Mouse (Mus musculus): ENCODE data around the gene Emx1.

The Emx1 gene

GRCm38 (mm10) chr6:85189361-85189760 lies 2.1 kb downstream of the Emx1 start:
- DNase-seq (ENCODE audit: low spot score in 2 of 2) = no peak

- DNase-seq (ENCODE audit: low spot score in 2 of 2) = no peak
These were observed 2.8 kb downstream of the Emx1 start for GRCm38 (mm10) chr6:85189911-85190591.

- no peak for DNase-seq (ENCODE audit: low spot score in 2 of 2)
These were observed 3.4 kb downstream of the Emx1 start for GRCm38 (mm10) chr6:85190671-85191070.

GRCm38 (mm10) chr6:85191751-85192440 lies 4.7 kb downstream of the Emx1 start:
- DNase-seq (ENCODE audit: low spot score in 2 of 2) = no peak

GRCm38 (mm10) chr6:85193381-85194318 lies 6.4 kb downstream of the Emx1 start:
- no peak for DNase-seq (ENCODE audit: low spot score in 2 of 2)

GRCm38 (mm10) chr6:85197951-85198350 lies 10.7 kb downstream of the Emx1 start:
- DNase-seq (ENCODE audit: low spot score in 2 of 2) = no peak

- DNase-seq (ENCODE audit: low spot score in 2 of 2) = no peak
These were observed 19.1 kb downstream of the Emx1 start for GRCm38 (mm10) chr6:85206182-85206938.

GRCm38 (mm10) chr6:85206939-85207285 lies 19.7 kb downstream of the Emx1 start:
- no peak for DNase-seq (ENCODE audit: low spot score in 2 of 2)

GRCm38 (mm10) chr6:85207345-85207744 lies 20.1 kb downstream of the Emx1 start:
- no peak for DNase-seq (ENCODE audit: low spot score in 2 of 2)

- no peak for DNase-seq (ENCODE audit: low spot score in 2 of 2)
These were observed 22.2 kb downstream of the Emx1 start for GRCm38 (mm10) chr6:85209226-85209967.

GRCm38 (mm10) chr6:85210686-85211085 lies 23.4 kb downstream of the Emx1 start:
- DNase-seq (ENCODE audit: low spot score in 2 of 2) = no peak

- DNase-seq (ENCODE audit: low spot score in 2 of 2) = no peak
These were observed 31.0 kb downstream of the Emx1 start for GRCm38 (mm10) chr6:85218251-85218650.

GRCm38 (mm10) chr6:85218684-85219445 lies 31.6 kb downstream of the Emx1 start:
- DNase-seq (ENCODE audit: low spot score in 2 of 2) = no peak

- DNase-seq (ENCODE audit: low spot score in 2 of 2) = no peak
These were observed 32.5 kb downstream of the Emx1 start for GRCm38 (mm10) chr6:85219706-85220105.

- no peak for DNase-seq (ENCODE audit: low spot score in 2 of 2)
These were observed 33.7 kb downstream of the Emx1 start for GRCm38 (mm10) chr6:85220917-85221316.

GRCm38 (mm10) chr6:85222551-85222950 lies 35.3 kb downstream of the Emx1 start:
- no peak for DNase-seq (ENCODE audit: low spot score in 2 of 2)

GRCm38 (mm10) chr6:85223498-85224150 lies 36.4 kb downstream of the Emx1 start:
- DNase-seq (ENCODE audit: low spot score in 2 of 2) = no peak

GRCm38 (mm10) chr6:85224442-85224891 lies 37.2 kb downstream of the Emx1 start:
- no peak for DNase-seq (ENCODE audit: low spot score in 2 of 2)

- DNase-seq (ENCODE audit: low spot score in 2 of 2) = no peak
These were observed 39.3 kb downstream of the Emx1 start for GRCm38 (mm10) chr6:85226570-85226969.

GRCm38 (mm10) chr6:85227520-85227919 lies 40.3 kb downstream of the Emx1 start:
- DNase-seq (ENCODE audit: low spot score in 2 of 2) = no peak
